Mouse (Mus musculus): Measurements from ENCODE around the gene Cxcl10. TPM values are rescaled to one million over a fixed set of nuclear protein-coding genes. Genes with fewer than 3 reads are reported as not detected.
"Not testable (repeated sequence)": the region's sequence is repeated elsewhere in the genome, so short reads cannot be mapped to it uniquely, and the experiment has no call there.

Cxcl10 gene
- total RNA-seq, 4 experiments from 2014 or later = 1.2 to 5.2 (median 4.2) TPM; not detected in 1

GRCm38 (mm10) chr5:92369151-92369994, 20.7 kb upstream of the Cxcl10 start:
- peak; percentile 25 to 48 for DNase-seq (ENCODE audit: low spot score in 2 of 2)

GRCm38 (mm10) chr5:92368392-92368791, 19.7 kb upstream of the Cxcl10 start:
- no peak for DNase-seq (ENCODE audit: low spot score in 2 of 2)

GRCm38 (mm10) chr5:92366565-92366964, 17.9 kb upstream of the Cxcl10 start:
- DNase-seq (ENCODE audit: low spot score in 2 of 2) = no peak

- DNase-seq (ENCODE audit: low spot score in 2 of 2) = no peak
Measured at GRCm38 (mm10) chr5:92365146-92365705, 16.5 kb upstream of the Cxcl10 start.

- DNase-seq (ENCODE audit: low spot score in 2 of 2) = no peak
Measured at GRCm38 (mm10) chr5:92364011-92364410, 15.3 kb upstream of the Cxcl10 start.

- no peak for DNase-seq (ENCODE audit: low spot score in 2 of 2)
Measured at GRCm38 (mm10) chr5:92363179-92363578, 14.5 kb upstream of the Cxcl10 start.

GRCm38 (mm10) chr5:92358767-92359455, 10.2 kb upstream of the Cxcl10 start:
- DNase-seq (ENCODE audit: low spot score in 2 of 2) = no peak

GRCm38 (mm10) chr5:92358033-92358432, 9.3 kb upstream of the Cxcl10 start:
- DNase-seq (ENCODE audit: low spot score in 2 of 2) = no peak

GRCm38 (mm10) chr5:92353517-92353916, 4.8 kb upstream of the Cxcl10 start:
- DNase-seq (ENCODE audit: low spot score in 2 of 2) = no peak

GRCm38 (mm10) chr5:92352716-92353115, 4.0 kb upstream of the Cxcl10 start:
- not testable (repeated sequence) for DNase-seq (ENCODE audit: low spot score in 2 of 2)

- no peak for DNase-seq (ENCODE audit: low spot score in 2 of 2)
Measured at GRCm38 (mm10) chr5:92349731-92350130, 1.0 kb upstream of the Cxcl10 start.

- no peak for DNase-seq (ENCODE audit: low spot score in 2 of 2)
Measured at GRCm38 (mm10) chr5:92345006-92345405, 3.7 kb downstream of the Cxcl10 start.

GRCm38 (mm10) chr5:92340606-92341005, 8.1 kb downstream of the Cxcl10 start:
- DNase-seq (ENCODE audit: low spot score in 2 of 2) = no peak

GRCm38 (mm10) chr5:92336743-92337142, 11.9 kb downstream of the Cxcl10 start:
- no peak for DNase-seq (ENCODE audit: low spot score in 2 of 2)

GRCm38 (mm10) chr5:92332359-92332840, 16.3 kb downstream of the Cxcl10 start:
- DNase-seq (ENCODE audit: low spot score in 2 of 2) = no peak

GRCm38 (mm10) chr5:92331635-92332338, 16.9 kb downstream of the Cxcl10 start, which contains the start of gene Art3:
TSS of gene Art3 (plus strand) at chr5:92331827.
- no peak for DNase-seq (ENCODE audit: low spot score in 2 of 2)

- DNase-seq (ENCODE audit: low spot score in 2 of 2) = no peak
Measured at GRCm38 (mm10) chr5:92331122-92331521, 17.6 kb downstream of the Cxcl10 start.

GRCm38 (mm10) chr5:92327929-92328328, 20.8 kb downstream of the Cxcl10 start, which contains the start of gene Cxcl9:
TSS of gene Cxcl9 (minus strand) at chr5:92328079.
- DNase-seq (ENCODE audit: low spot score in 2 of 2) = no peak

GRCm38 (mm10) chr5:92327367-92327766, 21.3 kb downstream of the Cxcl10 start:
- DNase-seq (ENCODE audit: low spot score in 2 of 2) = no peak

- no peak for DNase-seq (ENCODE audit: low spot score in 2 of 2)
Measured at GRCm38 (mm10) chr5:92323264-92323663, 25.4 kb downstream of the Cxcl10 start.

GRCm38 (mm10) chr5:92322612-92323011, 26.1 kb downstream of the Cxcl10 start:
- no peak for DNase-seq (ENCODE audit: low spot score in 2 of 2)

All from layer of hippocampus, adult 8-10 months (tissue).